Mouse (Mus musculus): Measurements from ENCODE around the gene Tnfrsf9. TPM values are rescaled to one million over a fixed set of nuclear protein-coding genes. Genes with fewer than 3 reads are reported as not detected.

Tnfrsf9 gene
- polyA plus RNA-seq, 1 experiment from 2014 or later: 0.33 TPM

DNA sequence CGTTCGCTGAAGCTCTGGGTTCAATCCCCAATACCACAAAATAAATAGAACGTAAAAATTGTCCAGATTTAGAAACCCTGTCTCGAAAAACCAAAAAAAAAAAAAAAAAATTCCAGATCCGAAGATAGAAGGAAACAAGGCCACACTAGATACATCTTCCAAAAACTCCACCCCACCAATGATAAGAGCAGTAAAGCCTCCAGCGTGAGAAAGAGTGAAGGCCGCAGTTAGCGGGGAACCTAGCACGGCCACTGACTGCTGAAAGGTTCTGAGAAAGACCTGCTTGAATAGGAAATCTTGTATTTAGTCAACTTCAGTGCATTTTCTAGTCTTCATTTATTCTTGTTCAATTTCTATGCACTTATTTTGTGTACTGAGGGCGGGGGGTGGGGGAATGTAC is 39.0 kb upstream of the Tnfrsf9 start:
- WGBS: 86% methylated on average over 10 of the region's 10 CpGs
- no peak for DNase-seq (ENCODE audit: low spot score)
- Histone ChIP-seq H3K27ac (replicated peaks) (no peak overlapping the region), H3K4me1 (peaks cover 24% of the 10 kb centered on the region), H3K36me3 (0 out of 2 replicates have a peak, but pooled peaks cover 5% of the 10 kb centered on the region), H3K9me3 (replicated peaks) (peaks cover 25% of the 10 kb centered on the region), H3K27me3 (ENCODE audit: low read depth, poor library complexity, severe bottlenecking) (no peaks in the 10 kb centered on the region), H3K4me3 (no peak overlapping the region)

DNA sequence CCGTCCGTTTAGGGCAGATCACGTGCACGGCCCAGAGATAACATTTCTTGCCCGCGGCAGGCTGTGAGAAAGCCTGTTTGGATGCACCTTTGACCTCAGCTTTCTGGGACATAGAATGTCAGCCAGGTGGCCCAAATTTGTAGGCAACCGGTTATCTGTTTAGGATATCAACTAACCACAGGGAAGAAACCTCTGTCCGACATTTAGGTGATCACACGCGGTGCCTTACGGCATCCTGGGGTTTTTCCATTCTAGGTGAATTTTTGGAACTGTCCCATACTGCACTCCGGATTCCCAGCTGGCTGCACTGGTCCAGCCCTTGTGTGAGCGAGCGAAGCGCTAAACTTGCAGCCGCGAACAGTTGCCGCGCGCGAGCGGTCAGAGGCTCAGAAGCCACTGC is 34.7 kb upstream of the Tnfrsf9 start:
- Histone ChIP-seq H3K4me3 (no peak overlapping the region), H3K27me3 (ENCODE audit: low read depth, poor library complexity, severe bottlenecking) (no peaks in the 10 kb centered on the region), H3K36me3 (0 out of 2 replicates have a peak, but pooled peaks cover 5% of the 10 kb centered on the region), H3K9me3 (replicated peaks) (peaks cover 28% of the 10 kb centered on the region), H3K27ac (replicated peaks) (no peak overlapping the region), H3K4me1 (peaks cover 5% of the 10 kb centered on the region; the same call in 1 of the 2 replicates)
- no peak for DNase-seq (ENCODE audit: low spot score)
- WGBS: 96% methylated on average over 22 of the region's 22 CpGs

- Histone ChIP-seq H3K9me3 (replicated peaks) (peaks cover 28% of the 10 kb centered on the region), H3K27ac (replicated peaks) (no peak overlapping the region), H3K4me1 (peaks cover 5% of the 10 kb centered on the region; the same call in 1 of the 2 replicates), H3K27me3 (ENCODE audit: low read depth, poor library complexity, severe bottlenecking) (no peaks in the 10 kb centered on the region), H3K36me3 (0 out of 2 replicates have a peak, but pooled peaks cover 5% of the 10 kb centered on the region), H3K4me3 (no peak overlapping the region)
- DNase-seq (ENCODE audit: low spot score): no peak
- 86% methylated on average over 5 of the region's 5 CpGs for WGBS
Measured at GRCm38 (mm10) chr4:150880364-150880763, 34.0 kb upstream of the Tnfrsf9 start.

DNA sequence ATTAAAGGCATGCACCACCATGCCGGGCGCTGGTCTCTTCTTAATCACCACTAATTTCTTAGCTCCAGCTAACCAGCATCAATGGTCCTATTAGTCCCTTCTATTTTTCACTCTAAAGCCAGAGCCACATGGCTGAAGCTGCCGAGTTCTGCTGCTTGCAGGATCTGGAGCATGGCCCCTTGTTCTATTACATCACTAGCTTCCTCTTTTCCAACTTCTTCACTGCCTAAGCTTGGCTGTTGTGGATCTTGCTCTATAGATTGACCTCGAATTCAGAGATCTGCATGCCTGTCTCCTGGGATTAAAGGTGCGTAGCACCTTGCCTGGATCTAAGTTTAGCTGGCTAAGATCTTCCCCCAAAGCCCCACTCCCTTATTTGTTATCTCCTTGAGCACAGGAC is 31.7 kb upstream of the Tnfrsf9 start:
- WGBS: 88% methylated on average over 5 of the region's 5 CpGs
- H3K4me1 ChIP-seq: no peaks in the 10 kb centered on the region
- H3K27ac ChIP-seq (replicated peaks): no peak overlapping the region
- H3K4me3 ChIP-seq: no peak overlapping the region
- H3K36me3 ChIP-seq: 0 out of 2 replicates have a peak, but pooled peaks cover 5% of the 10 kb centered on the region
- no peak for DNase-seq (ENCODE audit: low spot score)
- no peaks in the 10 kb centered on the region for H3K27me3 ChIP-seq (ENCODE audit: low read depth, poor library complexity, severe bottlenecking)
- peaks cover 28% of the 10 kb centered on the region for H3K9me3 ChIP-seq (replicated peaks)

GRCm38 (mm10) chr4:150887903-150888302 is 26.5 kb upstream of the Tnfrsf9 start:
- DNase-seq (ENCODE audit: low spot score): no peak
- Histone ChIP-seq H3K4me3 (no peak overlapping the region), H3K9me3 (replicated peaks) (no peaks in the 10 kb centered on the region), H3K4me1 (peaks cover 4% of the 10 kb centered on the region), H3K27ac (replicated peaks) (no peak overlapping the region), H3K27me3 (ENCODE audit: low read depth, poor library complexity, severe bottlenecking) (no peaks in the 10 kb centered on the region), H3K36me3 (no peaks in the 10 kb centered on the region)
- WGBS: 77% methylated on average over 5 of the region's 5 CpGs

- Histone ChIP-seq H3K36me3 (no peaks in the 10 kb centered on the region), H3K27me3 (ENCODE audit: low read depth, poor library complexity, severe bottlenecking) (no peaks in the 10 kb centered on the region), H3K27ac (replicated peaks) (no peak overlapping the region), H3K4me3 (no peak overlapping the region), H3K9me3 (replicated peaks) (no peaks in the 10 kb centered on the region), H3K4me1 (peaks cover 4% of the 10 kb centered on the region)
- 90% methylated on average over 4 of the region's 4 CpGs for WGBS
- DNase-seq (ENCODE audit: low spot score): no peak
Measured at GRCm38 (mm10) chr4:150888492-150888891, 25.9 kb upstream of the Tnfrsf9 start.

DNA sequence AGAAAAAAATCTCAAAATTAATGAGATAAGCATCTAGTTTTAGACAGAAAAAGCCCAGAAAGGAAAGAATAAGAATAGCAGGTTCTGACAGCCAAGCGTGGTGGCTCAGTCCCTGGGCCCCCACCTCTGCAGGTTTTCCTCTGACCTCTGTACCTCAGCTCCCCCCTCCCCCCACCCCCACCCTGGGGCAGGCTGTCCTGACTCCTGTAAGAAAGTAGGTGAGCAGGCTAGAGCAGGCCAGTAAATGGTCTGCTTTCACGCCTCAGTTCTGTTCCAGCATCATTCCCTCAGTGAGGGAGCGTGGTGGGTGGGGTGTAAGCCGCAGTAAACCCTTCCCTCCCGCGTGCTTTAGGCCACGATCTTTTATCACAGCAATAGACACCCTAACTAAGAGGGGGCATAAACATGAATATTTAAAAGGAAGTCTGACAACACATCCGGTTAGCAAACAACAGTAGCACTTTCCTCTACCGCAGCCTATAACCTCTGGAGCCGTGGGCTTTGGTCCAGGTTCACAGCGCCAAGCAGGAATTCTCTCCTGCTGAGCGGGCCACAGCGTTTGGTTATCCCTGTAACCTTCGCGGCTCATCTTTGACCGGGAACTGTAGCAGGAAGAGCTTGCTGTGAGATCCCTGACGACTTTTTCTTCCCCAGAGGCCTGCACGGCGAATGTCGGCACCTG is 24.9 kb upstream of the Tnfrsf9 start:
- 51% methylated on average over 20 of the region's 20 CpGs for WGBS
- DNase-seq (ENCODE audit: low spot score): no peak
- H3K27me3 ChIP-seq (ENCODE audit: low read depth, poor library complexity, severe bottlenecking): no peaks in the 10 kb centered on the region
- H3K4me3 ChIP-seq: no peak overlapping the region
- no peak overlapping the region for H3K27ac ChIP-seq (replicated peaks)
- no peaks in the 10 kb centered on the region for H3K9me3 ChIP-seq (replicated peaks)
- no peaks in the 10 kb centered on the region for H3K36me3 ChIP-seq
- H3K4me1 ChIP-seq: peaks cover 4% of the 10 kb centered on the region

DNA sequence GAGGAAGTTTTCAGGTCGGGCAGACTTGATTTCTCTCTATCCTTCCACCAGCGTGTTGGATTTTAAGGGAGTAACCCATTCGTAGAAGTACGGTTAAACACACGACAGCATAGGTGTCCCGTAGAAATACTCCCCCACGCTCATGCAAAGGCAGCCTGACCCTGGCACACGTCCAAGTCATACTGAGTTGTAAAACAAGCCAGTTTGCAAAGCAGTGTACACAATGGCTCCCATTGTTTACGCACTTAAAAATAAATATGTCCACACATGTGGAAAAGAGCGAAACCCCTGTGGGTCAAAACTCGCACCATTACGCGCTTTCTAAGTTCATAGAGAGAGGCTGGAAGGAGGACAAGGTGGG is 24.4 kb upstream of the Tnfrsf9 start:
- 77% methylated on average over 13 of the region's 13 CpGs for WGBS
- no peak for DNase-seq (ENCODE audit: low spot score)
- Histone ChIP-seq H3K36me3 (no peaks in the 10 kb centered on the region), H3K9me3 (replicated peaks) (no peaks in the 10 kb centered on the region), H3K27ac (replicated peaks) (no peak overlapping the region), H3K27me3 (ENCODE audit: low read depth, poor library complexity, severe bottlenecking) (no peaks in the 10 kb centered on the region), H3K4me3 (no peak overlapping the region), H3K4me1 (peaks cover 4% of the 10 kb centered on the region)

DNA sequence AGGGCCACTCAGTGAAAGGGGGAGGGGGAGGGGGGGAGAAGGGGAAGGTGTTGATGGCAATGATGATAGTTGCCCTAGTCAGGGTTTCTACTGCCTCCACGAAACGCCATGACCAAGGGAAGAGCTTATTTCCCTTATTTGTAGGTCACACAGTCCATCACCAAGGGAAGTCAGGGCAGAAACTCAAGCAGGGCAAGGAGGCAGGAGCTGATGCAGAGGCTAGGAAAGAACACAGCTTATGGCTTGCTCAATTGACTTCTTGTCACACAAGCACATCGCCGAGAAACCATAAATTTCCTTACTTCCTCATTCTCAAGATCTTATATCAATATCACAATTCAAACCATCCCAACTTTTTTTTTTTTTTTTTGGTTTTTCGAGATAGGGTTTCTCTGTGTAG is 23.1 kb upstream of the Tnfrsf9 start:
- no peak for DNase-seq (ENCODE audit: low spot score)
- Histone ChIP-seq H3K36me3 (peaks cover 8% of the 10 kb centered on the region), H3K9me3 (replicated peaks) (no peaks in the 10 kb centered on the region), H3K27ac (replicated peaks) (no peak overlapping the region), H3K4me1 (peaks cover 4% of the 10 kb centered on the region), H3K4me3 (no peak overlapping the region), H3K27me3 (ENCODE audit: low read depth, poor library complexity, severe bottlenecking) (no peaks in the 10 kb centered on the region)
- WGBS: 88% methylated on average over 5 of the region's 5 CpGs

DNA sequence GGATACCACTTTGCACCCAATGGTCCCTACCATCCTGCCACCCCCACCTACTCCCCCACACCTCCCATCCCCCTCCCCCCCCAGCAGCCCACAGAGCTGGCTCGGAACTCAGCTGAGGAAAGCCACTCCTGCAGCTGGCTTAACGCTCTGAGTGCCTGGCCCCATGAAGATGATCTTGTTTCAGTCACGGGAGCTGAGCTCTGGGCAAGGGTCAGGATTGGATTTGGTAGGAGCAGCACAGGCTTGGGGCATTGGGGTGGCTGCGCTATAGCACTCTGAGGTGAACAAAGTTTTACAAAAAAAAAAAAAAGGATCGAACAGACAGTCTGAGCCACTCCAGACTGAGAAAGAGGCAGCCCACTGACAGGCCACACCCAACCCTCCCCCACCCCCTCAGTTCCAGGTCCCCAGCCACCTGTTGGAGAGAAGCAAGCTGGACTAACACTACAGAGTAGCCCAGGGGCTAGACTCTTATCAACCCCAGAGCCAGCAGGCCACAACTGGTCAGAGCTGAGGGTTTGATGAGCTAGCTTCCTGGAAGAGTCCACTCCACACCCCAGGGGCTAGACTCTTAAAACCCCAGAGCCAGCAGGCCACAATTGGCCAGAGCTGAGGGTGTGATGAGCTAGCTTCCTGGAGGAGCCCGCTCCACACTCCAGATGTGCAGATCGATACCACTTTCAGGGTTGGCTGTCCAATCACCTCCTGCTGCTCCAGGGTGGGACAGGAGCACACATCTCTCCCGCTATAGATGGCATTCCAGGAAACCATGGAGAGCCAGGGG is 19.5 kb upstream of the Tnfrsf9 start:
- H3K27ac ChIP-seq (replicated peaks): no peak overlapping the region
- DNase-seq (ENCODE audit: low spot score): no peak
- 79% methylated on average over 8 of the region's 8 CpGs for WGBS
- no peak overlapping the region for H3K4me3 ChIP-seq
- H3K4me1 ChIP-seq: peaks cover 7% of the 10 kb centered on the region
- no peaks in the 10 kb centered on the region for H3K27me3 ChIP-seq (ENCODE audit: low read depth, poor library complexity, severe bottlenecking)
- no peaks in the 10 kb centered on the region for H3K9me3 ChIP-seq (replicated peaks)
- peaks cover 44% of the 10 kb centered on the region for H3K36me3 ChIP-seq

- Histone ChIP-seq H3K4me3 (no peak overlapping the region), H3K4me1 (peaks cover 7% of the 10 kb centered on the region), H3K27me3 (ENCODE audit: low read depth, poor library complexity, severe bottlenecking) (no peaks in the 10 kb centered on the region), H3K36me3 (peaks cover 66% of the 10 kb centered on the region), H3K27ac (replicated peaks) (no peak overlapping the region), H3K9me3 (replicated peaks) (no peaks in the 10 kb centered on the region)
- WGBS: 94% methylated on average over 26 of the region's 26 CpGs
- DNase-seq (ENCODE audit: low spot score): no peak
Measured at GRCm38 (mm10) chr4:150896896-150897624, 17.3 kb upstream of the Tnfrsf9 start.

DNA sequence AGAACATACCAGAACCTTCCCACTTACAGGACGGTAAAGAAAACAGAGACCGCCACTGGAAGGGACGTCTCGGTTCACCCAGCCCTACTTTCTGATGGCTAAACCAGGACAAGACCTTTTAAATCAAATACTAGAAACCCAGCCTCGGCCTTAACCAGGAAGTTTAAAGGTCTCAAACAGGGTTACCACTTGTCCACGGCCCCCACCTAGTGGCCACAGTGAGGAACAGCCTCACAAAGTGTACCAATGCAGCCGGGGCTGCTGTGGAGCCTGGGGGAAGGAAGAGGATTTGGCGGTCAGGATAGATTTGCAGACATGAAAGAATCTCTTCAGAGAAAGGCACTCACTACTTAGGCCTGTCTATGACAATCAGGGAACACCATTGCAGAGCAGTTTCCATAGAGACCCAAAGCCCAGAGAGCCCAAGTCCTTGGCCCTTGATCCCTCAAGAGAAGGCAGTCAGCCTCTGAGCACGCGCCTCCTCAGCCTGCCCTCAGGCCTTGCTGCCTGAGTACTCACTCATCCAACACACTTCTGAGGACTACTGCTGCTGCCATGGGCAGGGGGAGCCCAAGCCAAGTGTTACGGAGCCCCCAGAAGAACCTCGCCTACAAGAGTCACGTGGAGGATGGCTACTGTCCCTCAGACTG is 15.5 kb upstream of the Tnfrsf9 start:
- 65% methylated on average over 13 of the region's 13 CpGs for WGBS
- Histone ChIP-seq H3K27me3 (ENCODE audit: low read depth, poor library complexity, severe bottlenecking) (no peaks in the 10 kb centered on the region), H3K36me3 (peaks cover 83% of the 10 kb centered on the region), H3K27ac (replicated peaks) (no peak overlapping the region), H3K4me3 (no peak overlapping the region), H3K9me3 (replicated peaks) (no peaks in the 10 kb centered on the region), H3K4me1 (peaks cover 7% of the 10 kb centered on the region)
- DNase-seq (ENCODE audit: low spot score): peak; percentile 66

Measured in midbrain, embryonic 10.5 days (tissue).